Mouse (Mus musculus) mouse trophoblast stem cell (cell line): Measurements from ENCODE around the gene Ccin.

ENCODE experiments used
- in situ Hi-C, 2 experiments: fragments of 300-500 bp; cut with MseI, MboI; formaldehyde crosslinking; loops; 2 replicates in 1 of 2; 3 replicates in 1 of 2; pipeline ENCODE4 v1.15.1; 2025

Gene Ccin

GRCm38 (mm10) chr4:43974914-43975616 lies 8.2 kb upstream of the Ccin start:
- in situ Hi-C loops, result no loop called here

- in situ Hi-C loops, result no loop called here
Observed at GRCm38 (mm10) chr4:43976223-43976740, 7.0 kb upstream of the Ccin start.

GRCm38 (mm10) chr4:43978521-43979443 lies 4.5 kb upstream of the Ccin start:
- in situ Hi-C loops, result no loop called here

GRCm38 (mm10) chr4:43979746-43980145 lies 3.5 kb upstream of the Ccin start:
- in situ Hi-C loops, result loop anchor here in 1 of 2 experiments (5.0 kb wide), 1 partner anchor 52 kb away; no protein-coding TSS in a partner anchor

- in situ Hi-C loops, result loop anchor here in 1 of 2 experiments (5.0 kb wide), 1 partner anchor 53 kb away; no protein-coding TSS in a partner anchor
Observed at GRCm38 (mm10) chr4:43980236-43980635, 3.0 kb upstream of the Ccin start.

- in situ Hi-C loops, result loop anchor here in 1 of 2 experiments (5.0 kb wide), 1 partner anchor 54 kb away; no protein-coding TSS in a partner anchor
Observed at GRCm38 (mm10) chr4:43980846-43981245, 2.4 kb upstream of the Ccin start.

- in situ Hi-C loops, result loop anchor here in 1 of 2 experiments (5.0 kb wide), 1 partner anchor 54 kb away; no protein-coding TSS in a partner anchor
Observed at GRCm38 (mm10) chr4:43981251-43981650, 2.0 kb upstream of the Ccin start.

GRCm38 (mm10) chr4:43982053-43982732 lies 1.1 kb upstream of the Ccin start:
- in situ Hi-C loops, result loop anchor here in 1 of 2 experiments (5.0 kb wide), 1 partner anchor 55 kb away; no protein-coding TSS in a partner anchor

GRCm38 (mm10) chr4:43983756-43984155 lies 473 bp downstream of the Ccin start:
- in situ Hi-C loops, result loop anchor here in 1 of 2 experiments (5.0 kb wide), 1 partner anchor 56 kb away; no protein-coding TSS in a partner anchor

GRCm38 (mm10) chr4:43984326-43984725 lies 1.0 kb downstream of the Ccin start:
- in situ Hi-C loops, result loop anchor here in 1 of 2 experiments (5.0 kb wide), 1 partner anchor 57 kb away; no protein-coding TSS in a partner anchor

- in situ Hi-C loops, result loop anchor here in 1 of 2 experiments (5.0 kb wide), 1 partner anchor 67 kb away; no protein-coding TSS in a partner anchor
Observed at GRCm38 (mm10) chr4:43988976-43989375, 5.7 kb downstream of the Ccin start.

GRCm38 (mm10) chr4:43993072-43993471 lies 9.8 kb downstream of the Ccin start:
- in situ Hi-C loops, result no loop called here

- in situ Hi-C loops, result no loop called here
Observed at GRCm38 (mm10) chr4:43994342-43994741, 11.1 kb downstream of the Ccin start.

GRCm38 (mm10) chr4:44003622-44004021 lies 20.3 kb downstream of the Ccin start:
- in situ Hi-C loops, result no loop called here

- in situ Hi-C loops, result no loop called here
Observed at GRCm38 (mm10) chr4:44004126-44004525, 20.8 kb downstream of the Ccin start, which contains the start of gene Clta. TSS of gene Clta (plus strand) at chr4:44004452.

- in situ Hi-C loops, result no loop called here
Observed at GRCm38 (mm10) chr4:44004623-44005409, 21.5 kb downstream of the Ccin start.

GRCm38 (mm10) chr4:44010176-44010575 lies 26.9 kb downstream of the Ccin start:
- in situ Hi-C loops, result no loop called here

GRCm38 (mm10) chr4:44010893-44011292 lies 27.6 kb downstream of the Ccin start:
- in situ Hi-C loops, result no loop called here

GRCm38 (mm10) chr4:44011799-44012198 lies 28.5 kb downstream of the Ccin start:
- in situ Hi-C loops, result no loop called here
